17 mouse cellular contexts compared by ENCODE assay signal in the genomic region with DNA sequence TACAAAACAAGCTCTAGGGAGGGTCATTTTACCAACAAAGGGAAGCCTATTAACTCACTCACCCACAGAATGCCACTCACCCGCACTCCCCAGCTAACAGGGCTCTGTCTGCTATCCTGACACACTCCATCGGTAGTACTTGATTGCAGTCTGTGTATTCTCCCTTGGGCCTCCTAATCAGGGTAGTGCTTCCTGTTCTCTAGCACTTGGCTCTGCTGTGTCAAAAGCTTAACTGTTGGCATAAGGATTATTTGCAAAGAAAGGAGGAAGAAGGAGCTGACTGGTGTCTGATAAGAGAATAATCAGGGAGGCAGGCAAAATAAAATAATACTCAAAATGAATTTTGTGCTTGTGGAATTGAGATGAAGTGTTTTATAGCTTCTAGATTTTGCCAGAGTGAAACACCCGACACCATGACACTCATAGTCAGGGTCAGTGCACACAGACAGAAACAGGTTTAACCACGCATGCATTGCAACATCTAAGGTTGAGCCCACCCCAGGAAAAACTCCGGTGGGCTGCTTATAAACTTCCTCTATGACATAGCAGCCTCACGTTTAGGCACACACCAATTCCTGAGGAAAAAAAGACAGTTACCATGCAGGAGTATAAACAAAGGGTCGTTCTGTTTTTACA. TPM values are rescaled to one million over a fixed set of nuclear protein-coding genes. Genes with fewer than 3 reads are reported as not detected.
DNase-seq lines count a peak whose midpoint lies in the region; ATAC-seq and TF ChIP-seq lines count a peak whose summit lies in the region.
"Had no signal": no experiment of that assay in that cellular context is flagged by ENCODE, and none has a peak within 500 bp of the region (broad histone marks: within the 10 kb centered on the region; RNA-seq: fewer than 3 reads in every experiment).

No protein-coding gene starts in this region.

- no peaks in the 10 kb centered on the region for H3K36me3 ChIP-seq in heart, embryonic 10.5 days
- no peaks in the 10 kb centered on the region for H3K36me3 ChIP-seq in liver, embryonic 16.5 days (ENCODE audit: control insufficient read depth, insufficient read depth)
- no peaks in the 10 kb centered on the region for H3K36me3 ChIP-seq in liver, embryonic 12.5 days
- H3K36me3 ChIP-seq: hindbrain, embryonic 15.5 days had no signal

- no peak for DNase-seq in heart, embryonic 10.5 days (ENCODE audit: low spot score)
- no peak for DNase-seq in heart, adult 9 months (ENCODE audit: low spot score in 2 of 2)
- peak; percentile 10 for DNase-seq in MN1 (ENCODE audit: low spot score)
- no peak for DNase-seq in adrenal gland, postnatal 10 days
- no peak for DNase-seq in layer of hippocampus, adult 2 months (ENCODE audit: low spot score in 2 of 2)
- DNase-seq: adrenal gland, adult 2 months; cerebellum, postnatal 14 days; forebrain, postnatal 0 days; gastrocnemius, postnatal 10 days; kidney, postnatal 10 days; left cerebral cortex, postnatal 4 days had no signal

- H3K4me1 ChIP-seq in heart, embryonic 10.5 days: peaks cover 20% of the 10 kb centered on the region
- H3K4me1 ChIP-seq in liver, embryonic 16.5 days (ENCODE audit: control insufficient read depth, low read depth, low read length): no peaks in the 10 kb centered on the region; the same call in none of the 2 replicates
- H3K4me1 ChIP-seq in liver, embryonic 12.5 days: peaks cover 13% of the 10 kb centered on the region

- no peaks in the 10 kb centered on the region for H3K9me3 ChIP-seq in heart, embryonic 10.5 days
- no peaks in the 10 kb centered on the region for H3K9me3 ChIP-seq in liver, embryonic 16.5 days (replicated peaks; ENCODE audit: control insufficient read depth, low read length)
- H3K9me3 ChIP-seq in liver, embryonic 12.5 days (replicated peaks): no peaks in the 10 kb centered on the region
- H3K9me3 ChIP-seq: hindbrain, embryonic 15.5 days had no signal

- 39% methylated on average over 7 of the region's 7 CpGs for WGBS in heart, embryonic 10.5 days
- 11% methylated on average over 7 of the region's 7 CpGs for WGBS in liver, embryonic 16.5 days (ENCODE audit: insufficient replicate concordance)
- WGBS in liver, embryonic 12.5 days (ENCODE audit: insufficient replicate concordance): 12% methylated on average over 7 of the region's 7 CpGs

- no peak overlapping the region for H3K9ac ChIP-seq in liver, embryonic 16.5 days (ENCODE audit: low read depth, low read length)
- H3K9ac ChIP-seq in liver, embryonic 12.5 days: no peak overlapping the region
- H3K9ac ChIP-seq: forebrain, postnatal 0 days; hindbrain, embryonic 15.5 days had no signal

- H3K4me3 ChIP-seq in heart, embryonic 10.5 days: no peak overlapping the region
- H3K4me3 ChIP-seq in liver, embryonic 16.5 days (ENCODE audit: low read depth, low read length): no peak overlapping the region
- H3K4me3 ChIP-seq in liver, embryonic 12.5 days: no peak overlapping the region
- no peak overlapping the region for H3K4me3 ChIP-seq in layer of hippocampus, adult 2 months
- H3K4me3 ChIP-seq: hindbrain, embryonic 15.5 days had no signal

- peak overlapping the region; percentile 71; the same call in 1 of the 2 replicates for H3K27ac ChIP-seq in heart, embryonic 10.5 days
- H3K27ac ChIP-seq in liver, embryonic 16.5 days (ENCODE audit: low read length): no peak overlapping the region; the same call in 1 of the 2 replicates
- no peak overlapping the region for H3K27ac ChIP-seq in liver, embryonic 12.5 days
- H3K27ac ChIP-seq in layer of hippocampus, adult 2 months: no peak overlapping the region
- H3K27ac ChIP-seq: hindbrain, embryonic 15.5 days; macrophage had no signal

- no peak overlapping the region for H3K4me2 ChIP-seq in liver, embryonic 16.5 days (ENCODE audit: low read depth, low read length)
- H3K4me2 ChIP-seq in liver, embryonic 12.5 days: no peak overlapping the region
- H3K4me2 ChIP-seq: hindbrain, embryonic 15.5 days had no signal

- TF ChIP-seq CTCF in layer of hippocampus, adult 2 months (conservative IDR thresholded peaks at IDR 0.05): no peak

- H3K27me3 ChIP-seq in heart, embryonic 10.5 days (ENCODE audit: insufficient read depth, poor library complexity, severe bottlenecking): no peaks in the 10 kb centered on the region
- no peaks in the 10 kb centered on the region for H3K27me3 ChIP-seq in liver, embryonic 16.5 days (ENCODE audit: control insufficient read depth, insufficient read depth, low read depth, low read length)
- no peaks in the 10 kb centered on the region for H3K27me3 ChIP-seq in liver, embryonic 12.5 days (replicated peaks)
- H3K27me3 ChIP-seq: hindbrain, embryonic 15.5 days had no signal

- ATAC-seq in liver, embryonic 16.5 days (ENCODE audit: low read depth): peak; percentile 16; the same call in 1 of the 2 replicates
- no peak for ATAC-seq in liver, embryonic 12.5 days
- ATAC-seq in hematopoietic stem cell, adult 5-6 weeks (replicated peaks in 1 of 2; ENCODE audit: insufficient read depth in 1 of 2, low FRiP score in 2 of 2, low TSS enrichment in 1 of 2, low read depth in 1 of 2, poor library complexity in 2 of 2, severe bottlenecking in 2 of 2): peak; percentile 94
- ATAC-seq: forebrain, postnatal 0 days had no signal

RNA-seq across cellular contexts. Expression of a gene that starts 22.9 kb away (rescaled TPM):
- 14.0 and 26.0 TPM in 2 replicates for polyA plus RNA-seq in heart, embryonic 10.5 days (2016; fragmentation: Nextera tagmentation; extraction: Ambion mirVana)
- 2.7 TPM in 2 replicates for polyA plus RNA-seq in liver, embryonic 16.5 days (2015; fragmentation: Nextera tagmentation; extraction: Ambion mirVana)
- polyA plus RNA-seq in liver, embryonic 12.5 days (2016; fragmentation: Nextera tagmentation; extraction: Ambion mirVana): 1.4 and 1.5 TPM in 2 replicates
- total RNA-seq in hematopoietic stem cell, adult 5-6 weeks (2017): 30.7 and 36.7 TPM in 2 replicates
- total RNA-seq in adrenal gland, postnatal 10 days (2021): 1 to 10 TPM; 7.5 to 9.0 TPM
- total RNA-seq in layer of hippocampus, adult 2 months (2021): 1 to 10 TPM; 1.6 to 2.0 TPM

RNA-seq across cellular contexts. Expression of a gene that starts 29.2 kb away (rescaled TPM):
- polyA plus RNA-seq in heart, embryonic 10.5 days (2016; fragmentation: Nextera tagmentation; extraction: Ambion mirVana): 1.3 and 2.2 TPM in 2 replicates
- polyA plus RNA-seq in liver, embryonic 16.5 days (2015; fragmentation: Nextera tagmentation; extraction: Ambion mirVana): 0.13 TPM in 1 of 2 replicates, not detected in the other
- not detected in 2 replicates for polyA plus RNA-seq in liver, embryonic 12.5 days (2016; fragmentation: Nextera tagmentation; extraction: Ambion mirVana)
- total RNA-seq in hematopoietic stem cell, adult 5-6 weeks (2017): not detected in 2 replicates
- under 1 TPM in 1 of 2 experiments, not detected in 1; 0.15 TPM for total RNA-seq in adrenal gland, postnatal 10 days (2021)
- under 1 TPM; 0.20 to 0.28 TPM for total RNA-seq in layer of hippocampus, adult 2 months (2021)
- polyA plus RNA-seq: macrophage; small intestine, adult 2 months had no signal

RNA-seq across cellular contexts. Expression of a gene that starts 29.4 kb away (rescaled TPM):
- polyA plus RNA-seq in heart, embryonic 10.5 days (2016; fragmentation: Nextera tagmentation; extraction: Ambion mirVana): 8.6 and 10.3 TPM in 2 replicates
- 2.5 and 2.8 TPM in 2 replicates for polyA plus RNA-seq in liver, embryonic 16.5 days (2015; fragmentation: Nextera tagmentation; extraction: Ambion mirVana)
- polyA plus RNA-seq in liver, embryonic 12.5 days (2016; fragmentation: Nextera tagmentation; extraction: Ambion mirVana): 5.7 and 5.8 TPM in 2 replicates
- total RNA-seq in hematopoietic stem cell, adult 5-6 weeks (2017): 13.8 and 17.0 TPM in 2 replicates
- 10 to 100 TPM; 12.9 to 13.2 TPM for total RNA-seq in adrenal gland, postnatal 10 days (2021)
- total RNA-seq in layer of hippocampus, adult 2 months (2021): 10 to 100 TPM; 12.1 to 13.2 TPM
